Mouse (Mus musculus) embryonic facial prominence, embryonic 15.5 days (tissue): ENCODE measurements around the gene Olfr996. TPM values are rescaled to one million over a fixed set of nuclear protein-coding genes. Genes with fewer than 3 reads are reported as not detected.
"Not testable (repeated sequence)": the region's sequence is repeated elsewhere in the genome, so short reads cannot be mapped to it uniquely, and the experiment has no call there.

Experiments
- ATAC-seq: fragments of 200-750 bp; cut with Nextera tagmentation; 2 replicates; pipeline ENCODE4 v1.8.0; 2017; ENCODE audit warnings: low read depth, moderate TSS enrichment; ENCODE audit not compliant: insufficient number of reproducible peaks, low FRiP score, low TSS enrichment
- H3K27ac ChIP-seq: fragments of 300-500 bp; sonication (generic); replicated peaks from 2 replicates; pipeline ENCODE4 v1.5.1; 2015; ENCODE audit warnings: mild to moderate bottlenecking, inconsistent platforms
- H3K27me3 ChIP-seq: fragments of 300-500 bp; sonication (generic); 2 replicates; pipeline ENCODE4 v1.6.1; 2015; ENCODE audit warnings: inconsistent platforms
- H3K36me3 ChIP-seq: fragments of 300-500 bp; sonication (generic); 2 replicates; pipeline ENCODE4 v1.6.1; 2015; ENCODE audit warnings: mild to moderate bottlenecking, inconsistent platforms
- H3K4me1 ChIP-seq: fragments of 300-500 bp; sonication (generic); 2 replicates; pipeline ENCODE4 v1.6.1; 2015; ENCODE audit warnings: inconsistent platforms
- H3K4me2 ChIP-seq: fragments of 300-500 bp; sonication (generic); replicated peaks from 2 replicates; pipeline ENCODE4 v1.6.1; 2015; ENCODE audit warnings: mild to moderate bottlenecking, inconsistent platforms
- H3K4me3 ChIP-seq: fragments of 300-500 bp; sonication (generic); replicated peaks from 2 replicates; pipeline ENCODE4 v1.5.1; 2015; ENCODE audit warnings: mild to moderate bottlenecking, inconsistent platforms
- H3K9ac ChIP-seq: fragments of 300-500 bp; sonication (generic); 2 replicates; pipeline ENCODE4 v1.6.1; 2015; ENCODE audit warnings: inconsistent platforms
- H3K9me3 ChIP-seq: fragments of 300-500 bp; sonication (generic); replicated peaks from 2 replicates; pipeline ENCODE4 v1.6.1; 2016; ENCODE audit warnings: inconsistent platforms
- WGBS: fragments of 180-500 bp; shearing (Covaris S2); methylation state at CpG from one replicate; pipeline ENCODE4 v1.1.7; 2015; 5-methylcytosine and 5-hydroxymethylcytosine counted together
- polyA plus RNA-seq: library from polyadenylated mRNA; unstranded; fragments of >200 nt; fragmentation: Nextera tagmentation; extraction: Ambion mirVana; gene quantifications from 2 replicates; pipeline ENCODE4 v1.2.1, GENCODE M21; 2015

Gene Olfr996
- not detected in 2 replicates for polyA plus RNA-seq

GRCm38 (mm10) chr2:85578915-85579314, at the start of gene Olfr996:
TSS of gene Olfr996 (plus strand) at chr2:85579215.
- Histone ChIP-seq H3K9ac (no peak within 1 kb of the TSS), H3K4me2 (no peak within 1 kb of the TSS), H3K27ac (no peak within 1 kb of the TSS), H3K4me3 (no peak within 1 kb of the TSS), H3K4me1 (no peaks in the 10 kb centered on the region), H3K27me3 (no peaks in the 10 kb centered on the region), H3K9me3 (no peaks in the 10 kb centered on the region), H3K36me3 (no peaks in the 10 kb centered on the region)
- no peak for ATAC-seq

GRCm38 (mm10) chr2:85532082-85532778, 46.8 kb upstream of the Olfr996 start:
- H3K9ac ChIP-seq: no peak overlapping the region
- H3K9me3 ChIP-seq: no peaks in the 10 kb centered on the region
- no peak for ATAC-seq
- no peak overlapping the region for H3K4me3 ChIP-seq
- no peaks in the 10 kb centered on the region for H3K4me1 ChIP-seq
- H3K4me2 ChIP-seq: no peak overlapping the region
- H3K27me3 ChIP-seq: no peaks in the 10 kb centered on the region
- 64% methylated on average over 2 of the region's 2 CpGs for WGBS
- H3K27ac ChIP-seq: peak overlapping the region; percentile 53
- no peaks in the 10 kb centered on the region for H3K36me3 ChIP-seq

GRCm38 (mm10) chr2:85533934-85534333, 45.1 kb upstream of the Olfr996 start:
- 67% methylated on average over 1 of the region's 1 CpGs for WGBS
- H3K4me3 ChIP-seq: no peak overlapping the region
- no peak overlapping the region for H3K4me2 ChIP-seq
- no peaks in the 10 kb centered on the region for H3K4me1 ChIP-seq
- no peaks in the 10 kb centered on the region for H3K9me3 ChIP-seq
- H3K9ac ChIP-seq: no peak overlapping the region
- H3K36me3 ChIP-seq: no peaks in the 10 kb centered on the region
- no peak overlapping the region for H3K27ac ChIP-seq
- no peak for ATAC-seq
- H3K27me3 ChIP-seq: no peaks in the 10 kb centered on the region

- no peak overlapping the region for H3K9ac ChIP-seq
- H3K27ac ChIP-seq: no peak overlapping the region
- no peaks in the 10 kb centered on the region for H3K27me3 ChIP-seq
- no peak overlapping the region for H3K4me3 ChIP-seq
- no peak overlapping the region for H3K4me2 ChIP-seq
- no peaks in the 10 kb centered on the region for H3K9me3 ChIP-seq
- no peaks in the 10 kb centered on the region for H3K4me1 ChIP-seq
- H3K36me3 ChIP-seq: no peaks in the 10 kb centered on the region
- WGBS: 52% methylated on average over 1 of the region's 1 CpGs
- no peak for ATAC-seq
Observed at GRCm38 (mm10) chr2:85554806-85555205, 24.2 kb upstream of the Olfr996 start.

- no peaks in the 10 kb centered on the region for H3K9me3 ChIP-seq
- no peak overlapping the region for H3K9ac ChIP-seq
- H3K27me3 ChIP-seq: no peaks in the 10 kb centered on the region
- H3K4me2 ChIP-seq: no peak overlapping the region
- no peaks in the 10 kb centered on the region for H3K4me1 ChIP-seq
- H3K27ac ChIP-seq: no peak overlapping the region
- no peak overlapping the region for H3K4me3 ChIP-seq
- no peak for ATAC-seq
- no peaks in the 10 kb centered on the region for H3K36me3 ChIP-seq
- 56% methylated on average over 4 of the region's 4 CpGs for WGBS
Observed at GRCm38 (mm10) chr2:85560226-85560625, 18.8 kb upstream of the Olfr996 start.

- H3K27me3 ChIP-seq: no peaks in the 10 kb centered on the region
- no peaks in the 10 kb centered on the region for H3K4me1 ChIP-seq
- H3K9ac ChIP-seq: no peak overlapping the region
- no peaks in the 10 kb centered on the region for H3K9me3 ChIP-seq
- no peak for ATAC-seq
- no peak overlapping the region for H3K27ac ChIP-seq
- no peak overlapping the region for H3K4me3 ChIP-seq
- no peaks in the 10 kb centered on the region for H3K36me3 ChIP-seq
- WGBS: 20% methylated on average over 4 of the region's 4 CpGs
- no peak overlapping the region for H3K4me2 ChIP-seq
Observed at GRCm38 (mm10) chr2:85561187-85561586, 17.8 kb upstream of the Olfr996 start.

- H3K4me3 ChIP-seq, H3K27ac ChIP-seq, H3K9me3 ChIP-seq, H3K36me3 ChIP-seq, H3K27me3 ChIP-seq, H3K4me1 ChIP-seq, H3K4me2 ChIP-seq, H3K9ac ChIP-seq, ATAC-seq: not testable (repeated sequence)
- 80% methylated on average over 2 of the region's 2 CpGs for WGBS
Observed at GRCm38 (mm10) chr2:85588648-85589047, 9.6 kb downstream of the Olfr996 start, which contains the start of gene Olfr998. TSS of gene Olfr998 (plus strand) at chr2:85588948.

GRCm38 (mm10) chr2:85611803-85612202, 32.8 kb downstream of the Olfr996 start, which contains the start of gene Olfr1000:
TSS of gene Olfr1000 (minus strand) at chr2:85611903.
- H3K4me2 ChIP-seq: no peak within 1 kb of the TSS
- ATAC-seq: no peak
- H3K4me1 ChIP-seq: no peaks in the 10 kb centered on the region
- H3K27me3 ChIP-seq: no peaks in the 10 kb centered on the region
- 68% methylated on average over 1 of the region's 1 CpGs for WGBS
- H3K9me3 ChIP-seq: no peaks in the 10 kb centered on the region
- no peak within 1 kb of the TSS for H3K9ac ChIP-seq
- no peak within 1 kb of the TSS for H3K4me3 ChIP-seq
- no peak within 1 kb of the TSS for H3K27ac ChIP-seq
- no peaks in the 10 kb centered on the region for H3K36me3 ChIP-seq

Other genes with a start within 250 kb of the Olfr996 start
- 0.37 TPM in 1 of 2 replicates, not detected in the other for gene Olfr987, start 239.9 kb upstream of the Olfr996 start, polyA plus RNA-seq
- not detected in 2 replicates for gene Olfr988, start 216.0 kb upstream of the Olfr996 start, polyA plus RNA-seq
- gene Olfr992, start 169.7 kb upstream of the Olfr996 start, polyA plus RNA-seq: 0.09 TPM in 1 of 2 replicates, not detected in the other
- gene Olfr993, start 164.3 kb upstream of the Olfr996 start, polyA plus RNA-seq: not detected in 2 replicates
- 0.35 TPM in 1 of 2 replicates, not detected in the other for gene Olfr994, start 142.8 kb upstream of the Olfr996 start, polyA plus RNA-seq
- not detected in 2 replicates for gene Olfr995, start 135.6 kb upstream of the Olfr996 start, polyA plus RNA-seq
- gene 4833423E24Rik, start 60.2 kb upstream of the Olfr996 start, polyA plus RNA-seq: 10.8 and 11.9 TPM in 2 replicates
- not detected in 2 replicates for gene Olfr998, start 9.7 kb downstream of the Olfr996 start, polyA plus RNA-seq
- gene Olfr1000, start 32.7 kb downstream of the Olfr996 start, polyA plus RNA-seq: not detected in 2 replicates
- 0.11 TPM in 1 of 2 replicates, not detected in the other for gene Olfr1002, start 71.5 kb downstream of the Olfr996 start, polyA plus RNA-seq
- not detected in 2 replicates for gene Olfr154, start 85.2 kb downstream of the Olfr996 start, polyA plus RNA-seq
- gene Olfr1006, start 99.6 kb downstream of the Olfr996 start, polyA plus RNA-seq: 0.13 TPM in 1 of 2 replicates, not detected in the other
- gene Olfr1008, start 110.2 kb downstream of the Olfr996 start, polyA plus RNA-seq: not detected in 2 replicates
- gene Olfr1009, start 136.2 kb downstream of the Olfr996 start, polyA plus RNA-seq: not detected in 2 replicates
- 0.25 TPM in 1 of 2 replicates, not detected in the other for gene Olfr1012, start 183.6 kb downstream of the Olfr996 start, polyA plus RNA-seq
- gene Olfr1013, start 187.9 kb downstream of the Olfr996 start, polyA plus RNA-seq: 0.12 TPM in 1 of 2 replicates, not detected in the other
- not detected in 2 replicates for gene Olfr1014, start 193.5 kb downstream of the Olfr996 start, polyA plus RNA-seq
- 0.07 and 0.47 TPM in 2 replicates for gene Olfr1015, start 202.8 kb downstream of the Olfr996 start, polyA plus RNA-seq
- 0.23 TPM in 1 of 2 replicates, not detected in the other for gene Olfr1016, start 223.3 kb downstream of the Olfr996 start, polyA plus RNA-seq
- gene Olfr1018, start 239.3 kb downstream of the Olfr996 start, polyA plus RNA-seq: not detected in 2 replicates